Mouse (Mus musculus) cerebellum, adult 11-12 months (tissue): ENCODE results near the gene Apex1.
A peak's percentile ranks its signal among the peaks of the same experiment; 100 is the strongest.
"Not testable (repeated sequence)": the region's sequence is repeated elsewhere in the genome, so short reads cannot be mapped to it uniquely, and the experiment has no call there.

Experiments used
- DNase-seq: peaks from one replicate; pipeline ENCODE4 v3.0.0; 2022

The Apex1 gene

GRCm38 (mm10) chr14:50924281-50925064, at the start of gene Apex1, which contains the start of gene Osgep:
Gene Apex1, plus strand, starts transcription at chr14:50924968.
Gene Osgep, minus strand, starts transcription at chr14:50924893.
- DNase-seq: peak; percentile 97

- DNase-seq: no peak
Observed at GRCm38 (mm10) chr14:50875175-50875574, 49.6 kb upstream of the Apex1 start.

- DNase-seq: no peak
Observed at GRCm38 (mm10) chr14:50875591-50876230, 49.1 kb upstream of the Apex1 start.

- DNase-seq: no peak
Observed at GRCm38 (mm10) chr14:50876236-50876950, 48.4 kb upstream of the Apex1 start.

GRCm38 (mm10) chr14:50891621-50892020, 33.1 kb upstream of the Apex1 start:
- DNase-seq: no peak

GRCm38 (mm10) chr14:50892091-50892490, 32.7 kb upstream of the Apex1 start:
- no peak for DNase-seq

- peak; percentile 49 for DNase-seq
Observed at GRCm38 (mm10) chr14:50892541-50893459, 32.0 kb upstream of the Apex1 start.

- peak; percentile 38 for DNase-seq
Observed at GRCm38 (mm10) chr14:50895407-50895806, 29.4 kb upstream of the Apex1 start.

- DNase-seq: peak; percentile 86
Observed at GRCm38 (mm10) chr14:50895985-50896746, 28.6 kb upstream of the Apex1 start.

- no peak for DNase-seq
Observed at GRCm38 (mm10) chr14:50896747-50897373, 27.9 kb upstream of the Apex1 start.

- peak; percentile 60 for DNase-seq
Observed at GRCm38 (mm10) chr14:50897374-50897765, 27.4 kb upstream of the Apex1 start, which contains the start of gene Klhl33. Gene Klhl33, minus strand, starts transcription at chr14:50897507.

- not testable (repeated sequence) for DNase-seq
Observed at GRCm38 (mm10) chr14:50897992-50898391, 26.8 kb upstream of the Apex1 start.

GRCm38 (mm10) chr14:50903973-50904827, 20.6 kb upstream of the Apex1 start:
- peak; percentile 71 for DNase-seq

GRCm38 (mm10) chr14:50904828-50905129, 20.0 kb upstream of the Apex1 start:
- no peak for DNase-seq

- not testable (repeated sequence) for DNase-seq
Observed at GRCm38 (mm10) chr14:50905327-50905726, 19.4 kb upstream of the Apex1 start.

- no peak for DNase-seq
Observed at GRCm38 (mm10) chr14:50908126-50908525, 16.6 kb upstream of the Apex1 start.

- DNase-seq: no peak
Observed at GRCm38 (mm10) chr14:50911356-50911755, 13.4 kb upstream of the Apex1 start.

GRCm38 (mm10) chr14:50923437-50923836, 1.3 kb upstream of the Apex1 start:
- not testable (repeated sequence) for DNase-seq

GRCm38 (mm10) chr14:50925111-50925920, 548 bp downstream of the Apex1 start:
- DNase-seq: peak; percentile 29
